Mouse (Mus musculus) C2C12 (cell line): ENCODE results near the gene Ybx1. TPM values are rescaled to one million over a fixed set of nuclear protein-coding genes. Genes with fewer than 3 reads are reported as not detected.

Source experiments
- H3K27me3 ChIP-seq: one replicate; pipeline ENCODE4 v1.6.1; 2011; ENCODE audit not compliant: control insufficient read depth, insufficient read depth, insufficient read length
- H3K36me3 ChIP-seq: one replicate; pipeline ENCODE4 v1.6.1; 2011; ENCODE audit not compliant: control insufficient read depth, insufficient read depth
- H3K4me3 ChIP-seq: one replicate; pipeline ENCODE4 v1.5.1; 2011; ENCODE audit warnings: mild to moderate bottlenecking, control low read depth; ENCODE audit not compliant: poor library complexity, insufficient read depth, severe bottlenecking
- H3K79me2 ChIP-seq: one replicate; pipeline ENCODE4 v1.6.1; 2011; ENCODE audit not compliant: control insufficient read depth, insufficient read depth
- H3K79me3 ChIP-seq: one replicate; pipeline ENCODE4 v1.6.1; 2011; ENCODE audit warnings: low read depth, control low read depth
- H3ac ChIP-seq: one replicate; pipeline ENCODE3; 2011; ENCODE audit warnings: low read depth; ENCODE audit not compliant: control insufficient read depth, insufficient read length
- CEBPB ChIP-seq: IDR thresholded peaks from one replicate; pipeline ENCODE4 v1.6.1; 2011; ENCODE audit warnings: low read depth, mild to moderate bottlenecking, control low read depth, moderate library complexity
- CTCF ChIP-seq: IDR thresholded peaks from one replicate; pipeline ENCODE4 v1.5.1; 2011; ENCODE audit not compliant: control insufficient read depth, insufficient read depth, insufficient read length
- FOSL1 ChIP-seq: IDR thresholded peaks from one replicate; pipeline ENCODE4 v1.8.0; 2011; ENCODE audit warnings: mild to moderate bottlenecking, low read length; ENCODE audit not compliant: poor library complexity, insufficient read depth, severe bottlenecking
- MAX ChIP-seq: IDR thresholded peaks from one replicate; pipeline ENCODE4 v1.6.1; 2011; ENCODE audit warnings: mild to moderate bottlenecking, control low read depth
- MYOD1 ChIP-seq: IDR thresholded peaks from one replicate; pipeline ENCODE4 v1.6.1; 2011; ENCODE audit warnings: low read depth; ENCODE audit not compliant: control insufficient read depth, insufficient read length
- MYOG ChIP-seq: IDR thresholded peaks from one replicate; pipeline ENCODE4 v1.6.1; 2011; ENCODE audit not compliant: control insufficient read depth, insufficient read length; ENCODE audit errors: extremely low read depth
- USF1 ChIP-seq: IDR thresholded peaks from one replicate; pipeline ENCODE4 v1.6.1; 2011; ENCODE audit warnings: low read depth, mild to moderate bottlenecking, control low read depth, moderate library complexity
- polyA plus RNA-seq: library from polyadenylated mRNA; unstranded; fragments of >200 nt; fragmentation: generic; extraction: Trizol; gene quantifications from one replicate; pipeline ENCODE4 v1.2.1, GENCODE M21; 2012; ENCODE audit warnings: missing spikeins

Gene Ybx1
- polyA plus RNA-seq, 1 experiment = 818 TPM

DNA sequence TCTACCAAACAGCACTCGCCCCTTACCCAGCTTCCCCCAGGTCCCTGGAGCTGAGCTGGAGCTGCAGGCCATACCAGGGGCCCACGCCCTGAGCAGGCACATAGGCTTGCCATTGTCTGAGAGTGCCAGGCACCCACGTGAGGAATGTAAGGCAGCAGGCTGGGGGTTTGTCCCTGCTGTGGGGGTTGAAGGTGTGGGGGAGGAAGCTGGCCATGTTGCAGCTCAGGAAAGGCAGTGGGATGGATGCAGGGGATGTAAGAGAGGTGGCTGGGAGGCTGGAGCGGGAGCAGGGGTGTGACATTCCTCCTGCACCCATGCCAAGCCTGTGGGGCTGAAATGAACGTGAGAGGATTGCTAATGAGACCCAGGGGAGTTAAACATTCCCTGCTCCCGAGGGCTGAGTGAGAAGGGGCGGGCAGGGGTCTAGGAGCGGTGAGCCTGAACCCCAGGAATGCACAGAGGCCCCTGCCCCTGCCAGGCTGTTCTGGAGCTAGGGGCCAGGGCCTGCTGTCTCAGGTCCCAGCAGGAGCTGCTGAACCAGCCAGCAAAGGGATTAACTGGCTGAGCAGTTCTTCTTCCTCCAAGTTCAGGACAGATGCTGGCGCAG, 40.3 kb downstream of the Ybx1 start:
- Histone ChIP-seq H3K79me3 (no peaks in the 10 kb centered on the region), H3K27me3 (no peaks in the 10 kb centered on the region), H3K4me3 (no peak overlapping the region), H3K79me2 (no peaks in the 10 kb centered on the region), H3K36me3 (no peaks in the 10 kb centered on the region), H3ac (no peak overlapping the region)
- TF ChIP-seq FOSL1 (no peak), CEBPB (no peak), USF1 (no peak), MYOG (no peak), MAX (no peak), MYOD1 (no peak), CTCF (no peak)

DNA sequence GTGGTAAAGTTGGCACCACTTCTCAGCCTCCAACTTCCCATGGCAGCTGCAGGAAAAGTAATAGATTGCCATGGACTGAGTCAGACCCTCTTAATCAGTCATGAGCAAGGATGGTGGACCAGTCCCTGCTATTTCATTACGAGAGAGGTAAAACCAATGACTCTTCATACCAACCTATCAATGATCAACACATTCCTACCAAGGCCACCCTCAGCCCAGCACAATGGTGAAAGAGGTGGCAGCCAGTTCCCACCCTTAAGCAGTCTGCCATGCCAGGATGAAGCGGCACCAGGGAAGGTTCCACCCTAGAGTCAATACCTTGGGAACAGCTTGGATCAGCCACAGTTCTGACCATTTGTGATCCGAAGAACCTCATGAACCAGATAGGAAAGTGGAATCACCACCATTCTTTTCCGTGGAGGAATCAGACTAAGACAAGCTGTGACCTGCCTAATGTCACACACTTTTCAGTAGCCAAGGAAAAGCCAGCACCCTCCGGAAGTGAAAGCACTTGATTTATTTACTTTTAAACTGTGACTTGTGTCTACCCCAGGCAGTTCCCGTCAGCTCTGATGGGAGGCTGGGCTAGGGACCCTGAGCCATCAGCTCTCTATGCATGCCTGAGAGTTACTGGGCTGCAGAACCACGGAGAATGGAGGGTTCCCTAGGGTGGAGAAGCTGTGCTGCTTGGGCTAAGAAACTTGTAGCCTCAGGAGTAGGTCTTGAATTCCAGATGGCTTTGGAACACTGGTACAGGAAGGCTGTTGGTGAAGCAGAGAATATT, 42.2 kb downstream of the Ybx1 start:
- Histone ChIP-seq H3K27me3 (no peaks in the 10 kb centered on the region), H3K4me3 (no peak overlapping the region), H3ac (no peak overlapping the region), H3K36me3 (peaks cover 4% of the 10 kb centered on the region), H3K79me3 (no peaks in the 10 kb centered on the region), H3K79me2 (no peaks in the 10 kb centered on the region)
- TF ChIP-seq FOSL1 = no peak
- TF ChIP-seq CTCF = no peak
- no peak for TF ChIP-seq MAX
- no peak for TF ChIP-seq MYOD1
- no peak for TF ChIP-seq CEBPB
- TF ChIP-seq USF1 = no peak
- TF ChIP-seq MYOG = no peak

DNA sequence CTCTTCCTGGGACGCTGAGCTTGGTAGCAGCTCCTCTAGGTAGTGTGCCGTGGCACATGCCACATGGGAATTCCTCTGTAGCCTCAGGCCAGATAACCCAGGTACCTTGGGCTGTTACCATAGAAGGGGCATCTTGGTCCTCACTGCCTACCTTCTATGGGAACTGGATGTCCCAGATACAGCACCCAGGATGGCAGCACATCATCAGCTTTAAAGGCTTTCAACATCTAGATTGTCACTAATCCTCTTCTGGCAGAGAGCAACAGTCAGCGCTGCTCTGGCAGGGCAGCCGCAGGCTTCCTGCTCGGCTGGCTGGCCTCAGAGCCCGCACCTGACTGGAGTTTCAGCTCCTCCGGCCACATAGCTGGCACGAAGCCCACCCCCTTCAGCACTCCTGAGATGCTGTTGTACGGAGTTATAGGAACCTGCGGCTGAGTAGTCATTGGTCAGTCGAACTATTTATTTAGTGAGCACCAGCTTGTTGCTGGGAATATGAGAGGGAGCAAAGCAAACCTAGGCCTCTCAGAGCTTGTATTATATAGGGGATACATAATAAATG, 45.9 kb downstream of the Ybx1 start:
- Histone ChIP-seq H3K27me3 (no peaks in the 10 kb centered on the region), H3K79me3 (no peaks in the 10 kb centered on the region), H3K4me3 (no peak overlapping the region), H3ac (no peak overlapping the region), H3K79me2 (no peaks in the 10 kb centered on the region), H3K36me3 (peaks cover 4% of the 10 kb centered on the region)
- TF ChIP-seq USF1 (no peak), CEBPB (no peak), MAX (no peak), FOSL1 (no peak), MYOD1 (no peak), MYOG (no peak), CTCF (no peak)

DNA sequence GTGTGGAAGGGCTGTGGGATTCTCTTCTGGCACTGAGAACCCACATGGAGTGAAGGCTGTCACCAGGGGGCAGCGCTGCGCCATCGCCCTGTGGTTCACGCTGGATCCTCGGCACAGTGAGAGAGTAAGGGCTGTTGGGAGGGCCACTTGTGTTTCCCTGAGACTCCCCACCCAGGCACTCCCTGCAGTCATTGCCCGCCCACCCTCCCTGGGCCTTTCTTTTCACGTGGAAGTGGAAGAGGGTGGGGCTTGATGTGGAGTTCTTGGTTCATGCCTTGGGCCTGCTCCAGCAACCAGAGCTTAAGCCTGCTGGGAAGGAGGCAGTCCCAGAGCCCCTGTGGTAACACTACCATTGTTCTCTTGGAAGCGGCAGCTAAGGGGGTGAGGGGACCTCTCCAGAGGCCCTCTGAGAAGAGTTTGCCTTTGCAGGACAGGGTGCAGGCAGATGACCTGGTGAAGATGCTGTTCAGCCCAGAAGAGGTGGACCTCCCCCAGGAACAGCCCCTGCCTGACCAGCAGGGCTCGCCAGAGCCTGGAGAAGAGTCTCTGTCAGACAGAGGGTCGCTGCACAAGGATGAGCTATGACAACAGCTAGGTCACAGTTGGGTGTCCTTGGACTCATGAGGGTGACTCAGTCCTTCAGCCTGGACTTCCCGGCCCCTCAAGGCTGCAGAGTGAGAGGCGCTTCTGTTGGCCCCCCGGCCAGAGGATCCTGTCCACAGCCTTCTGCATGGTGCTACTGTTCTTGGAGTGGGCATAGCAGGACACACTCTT, 46.8 kb downstream of the Ybx1 start:
- H3K79me2 ChIP-seq = no peaks in the 10 kb centered on the region
- no peak overlapping the region for H3K4me3 ChIP-seq
- TF ChIP-seq MYOG (no peak), FOSL1 (no peak), MAX (no peak), MYOD1 (no peak), CTCF (peak; percentile 87)
- no peaks in the 10 kb centered on the region for H3K79me3 ChIP-seq
- no peak overlapping the region for H3ac ChIP-seq
- H3K36me3 ChIP-seq = peaks cover 4% of the 10 kb centered on the region
- H3K27me3 ChIP-seq = no peaks in the 10 kb centered on the region

DNA sequence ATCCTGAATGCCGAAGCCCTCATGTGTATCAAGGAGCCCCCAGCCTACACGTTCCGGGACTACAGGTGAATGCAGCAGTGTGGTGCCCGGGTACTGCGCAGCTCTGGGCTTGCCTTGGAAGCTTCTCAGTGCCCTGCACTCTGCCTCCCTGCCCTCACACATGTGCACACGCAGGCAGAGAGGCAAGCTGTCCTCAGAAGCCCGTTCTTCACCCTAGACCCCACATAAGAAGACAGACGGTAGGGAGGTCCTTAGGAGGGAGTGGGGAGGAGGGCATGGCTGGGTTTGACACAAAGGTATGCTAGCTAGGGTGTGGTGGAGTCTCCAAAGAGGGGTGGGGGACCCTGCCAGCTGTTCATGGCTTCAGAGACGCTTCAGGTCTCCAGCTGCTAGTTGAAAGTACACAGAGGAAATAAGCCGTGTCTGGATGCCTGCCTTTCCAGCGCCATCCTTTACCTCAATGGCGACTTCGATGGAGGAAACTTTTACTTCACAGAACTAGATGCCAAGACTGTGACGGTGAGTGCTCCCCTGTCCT, 47.6 kb downstream of the Ybx1 start:
- peaks cover 11% of the 10 kb centered on the region for H3K36me3 ChIP-seq
- TF ChIP-seq CTCF (no peak), USF1 (no peak), MYOD1 (no peak), MYOG (no peak), CEBPB (no peak), MAX (no peak), FOSL1 (no peak)

More for the DNA sequence above, 47.6 kb downstream of the Ybx1 start:
- Histone ChIP-seq H3ac (no peak overlapping the region), H3K27me3 (no peaks in the 10 kb centered on the region), H3K4me3 (no peak overlapping the region), H3K79me3 (no peaks in the 10 kb centered on the region), H3K79me2 (no peaks in the 10 kb centered on the region)
